Mouse (Mus musculus) lung, postnatal 0 days (tissue): ENCODE data around the gene 4930432K21Rik.

Experiments
- CTCF ChIP-seq: IDR thresholded peaks from 2 replicates; pipeline ENCODE4 v1.5.1; 2016; ENCODE audit warnings: antibody characterized with exemption, mild to moderate bottlenecking
- EP300 ChIP-seq: IDR thresholded peaks from 2 replicates; pipeline ENCODE4 v1.6.1; 2016; ENCODE audit warnings: antibody characterized with exemption, mild to moderate bottlenecking, control low read depth

- TF ChIP-seq EP300: no peak
- no peak for TF ChIP-seq CTCF
Observed at GRCm38 (mm10) chr8:84190191-84190867, 42.5 kb downstream of the 4930432K21Rik start.
